Mouse (Mus musculus) G1E (cell line): ENCODE data around the gene Pla2g6.

ENCODE experiments used
- CTCF ChIP-seq: IDR thresholded peaks from 2 replicates; pipeline ENCODE4 v1.5.1; 2012; ENCODE audit warnings: low read depth, low read length, inconsistent platforms, mixed read lengths
- GATA1 ChIP-seq: IDR thresholded peaks from 2 replicates; pipeline ENCODE4 v1.6.1; 2012; ENCODE audit warnings: borderline replicate concordance, low read length, inconsistent platforms, mixed read lengths
- POLR2AphosphoS5 ChIP-seq: IDR thresholded peaks from 2 replicates; pipeline ENCODE4 v1.6.1; 2012; ENCODE audit warnings: low read depth, low read length, inconsistent platforms; ENCODE audit not compliant: insufficient replicate concordance

- TF ChIP-seq CTCF, result no peak
- TF ChIP-seq POLR2AphosphoS5, result no peak
- TF ChIP-seq GATA1, result no peak
Measured at GRCm38 (mm10) chr15:79306043-79306637, 22.1 kb downstream of the Pla2g6 start.
